Mouse (Mus musculus): ENCODE measurements at regions not wholly inside any gene's neighbourhood (a gene's known extent, or its start where the extent isn't known, plus 50 kb on each side); places are given as distances from the start of the nearest gene placed in this dataset.

DNA sequence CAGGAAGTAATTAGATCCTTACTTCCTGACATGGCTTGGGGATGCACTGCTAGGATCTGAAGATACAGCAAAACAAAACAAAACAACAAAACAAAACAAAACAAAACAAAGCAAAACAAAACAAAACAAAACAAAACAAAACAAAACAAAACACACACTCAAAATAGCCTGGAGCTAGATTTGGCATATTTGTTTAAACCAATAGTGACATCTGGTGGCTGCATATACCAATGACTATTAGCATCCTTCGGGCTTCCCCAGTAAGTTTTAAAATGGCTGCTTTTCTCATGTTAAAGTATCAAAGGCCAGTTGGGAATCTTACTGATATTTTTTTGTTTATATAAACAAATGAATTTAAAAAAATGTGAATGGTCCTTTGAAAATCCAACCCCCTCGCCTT lies 52.9 kb upstream of the Ica1 start:
- peak in 1 of 2 experiments; percentile 15 for DNase-seq

DNA sequence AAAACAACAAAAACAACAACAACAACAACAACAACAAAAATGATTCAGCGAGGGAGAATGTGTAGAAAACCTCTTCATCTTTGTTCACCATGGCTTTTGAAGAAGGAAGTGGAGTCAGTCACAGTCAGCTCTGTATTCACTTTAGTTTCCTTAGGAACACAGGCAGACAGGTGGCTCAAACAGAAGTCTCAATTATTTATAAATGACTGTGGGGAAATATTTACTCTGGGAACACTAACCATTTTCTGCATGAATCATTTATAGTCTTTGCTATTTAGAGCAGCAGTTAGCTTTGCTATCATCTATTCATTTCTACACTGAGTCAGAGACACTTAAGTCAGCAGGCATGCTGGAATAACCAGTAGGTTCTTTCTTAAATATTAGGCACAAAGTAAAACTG lies 54.6 kb upstream of the Ica1 start:
- no peak for DNase-seq

DNA sequence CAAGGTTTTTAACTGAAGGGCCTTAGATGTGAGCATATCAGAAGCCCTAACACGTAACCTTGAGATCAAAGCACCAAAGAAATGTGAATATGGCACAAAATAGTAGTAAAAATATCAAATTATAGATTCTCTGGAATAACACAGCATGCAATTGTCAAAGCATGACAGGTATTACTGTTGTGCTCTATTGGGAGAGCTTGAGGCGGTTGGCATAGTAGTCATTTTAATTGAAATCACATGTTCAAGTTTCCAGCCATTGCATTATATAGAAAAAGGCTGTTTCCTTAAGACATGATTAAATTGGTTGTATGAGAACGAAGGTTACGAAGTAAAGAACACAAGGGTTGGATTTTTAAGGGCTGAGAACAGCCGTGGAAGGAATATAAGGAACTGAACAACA lies 75.4 kb upstream of the Ica1 start:
- DNase-seq, result no peak

DNA sequence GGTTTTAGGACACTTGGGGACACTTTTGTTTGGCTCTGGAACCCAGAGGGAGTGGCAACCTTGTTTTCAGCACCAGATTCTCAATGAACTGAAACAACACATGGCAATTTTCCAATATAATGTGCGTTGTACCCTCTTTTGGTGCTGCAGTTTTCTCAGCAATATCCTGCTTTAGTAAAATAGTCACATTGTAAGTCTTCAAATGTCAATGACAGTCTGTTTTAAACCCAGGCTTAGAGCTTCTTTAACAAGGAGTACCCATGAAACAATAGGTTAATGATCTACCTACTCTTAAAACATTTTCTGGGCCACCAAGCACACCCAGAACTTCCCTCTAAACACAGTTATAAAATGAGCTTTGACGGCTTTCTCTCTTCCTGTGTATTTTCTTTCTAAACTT lies 82.3 kb upstream of the Ica1 start:
- no peak for DNase-seq

DNA sequence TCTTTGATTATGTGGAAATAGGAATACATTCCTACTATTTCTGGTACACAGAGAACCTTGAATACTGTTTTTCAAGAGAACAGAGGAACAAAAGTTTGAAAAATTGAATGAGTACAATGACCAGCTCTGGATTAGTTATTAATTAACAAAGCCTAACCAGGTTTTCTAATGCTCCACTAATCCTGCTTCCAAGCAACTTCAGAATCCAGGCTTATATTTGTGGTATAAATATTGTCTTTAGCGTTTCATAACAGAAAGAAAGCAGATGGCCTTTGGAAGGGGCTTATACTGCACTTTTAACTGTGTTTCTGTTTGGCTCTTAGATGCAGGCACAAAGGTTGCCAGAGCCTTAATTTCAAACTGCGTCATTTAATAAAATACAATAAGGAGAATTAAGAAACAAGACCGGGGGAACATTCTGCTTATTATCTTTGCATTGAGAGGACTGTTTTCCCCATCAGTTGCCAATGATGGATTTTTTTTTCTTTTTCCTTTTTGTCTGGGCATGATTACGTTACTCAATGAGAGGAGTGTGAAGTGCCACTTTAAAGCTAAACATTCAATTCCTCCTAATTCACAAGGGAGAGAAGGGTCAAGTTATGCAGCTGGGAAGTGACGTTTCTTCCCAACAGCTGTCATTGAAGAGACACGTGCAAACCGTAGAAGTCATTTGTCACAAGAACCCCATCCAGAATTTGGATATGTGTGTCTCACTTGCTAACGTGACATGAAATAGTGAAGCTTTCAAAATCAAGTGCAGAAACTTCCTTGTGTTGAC lies 84.2 kb upstream of the Nxph1 start:
- no peak for DNase-seq

DNA sequence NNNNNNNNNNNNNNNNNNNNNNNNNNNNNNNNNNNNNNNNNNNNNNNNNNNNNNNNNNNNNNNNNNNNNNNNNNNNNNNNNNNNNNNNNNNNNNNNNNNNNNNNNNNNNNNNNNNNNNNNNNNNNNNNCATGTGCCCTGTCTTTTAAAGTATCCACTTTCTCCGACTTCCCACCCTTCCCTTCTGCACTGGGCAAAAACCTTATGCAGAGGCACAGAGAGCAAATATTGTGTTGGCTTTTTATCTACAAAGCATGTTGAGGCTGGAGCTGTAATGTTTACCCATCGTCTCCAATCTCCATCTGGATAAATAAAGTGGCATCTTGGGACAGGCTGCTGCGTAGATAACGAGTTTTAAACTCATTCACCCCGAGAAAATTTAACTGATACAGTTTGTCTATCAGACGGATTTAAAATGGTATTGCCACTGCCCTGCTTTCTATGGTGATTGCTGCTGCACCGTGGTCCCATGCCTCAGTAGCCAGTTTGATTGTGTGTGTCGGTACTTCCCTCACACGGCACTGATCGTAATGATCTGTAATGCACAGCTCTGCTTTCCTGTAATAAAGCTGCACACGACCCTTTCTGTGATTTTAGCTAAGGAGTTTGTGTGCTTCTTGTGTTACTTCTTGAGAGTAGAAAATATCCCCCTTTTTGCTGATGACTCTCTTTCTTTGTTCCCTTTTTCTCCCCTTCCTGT lies 70.7 kb upstream of the Nxph1 start:
- DNase-seq, result no peak

DNA sequence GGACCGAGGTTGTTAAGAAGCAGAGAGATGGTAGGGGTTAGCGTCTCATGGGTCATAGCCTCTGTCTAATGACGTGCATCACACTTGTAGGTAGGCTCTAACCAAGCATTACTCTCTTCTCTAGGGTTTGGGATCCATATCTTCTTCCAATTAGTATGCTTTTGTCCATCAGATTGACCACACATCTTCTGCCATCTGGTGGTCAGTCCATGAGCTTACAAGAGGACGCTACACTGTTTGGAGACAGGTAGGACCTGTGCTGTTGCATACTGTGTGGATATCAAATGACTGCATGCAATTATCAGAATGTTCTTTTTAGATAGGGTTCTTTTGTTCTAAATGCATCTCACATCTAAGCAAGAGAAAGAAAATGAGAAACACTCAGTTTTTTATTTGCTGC lies 54.6 kb upstream of the Nxph1 start:
- DNase-seq, result no peak

DNA sequence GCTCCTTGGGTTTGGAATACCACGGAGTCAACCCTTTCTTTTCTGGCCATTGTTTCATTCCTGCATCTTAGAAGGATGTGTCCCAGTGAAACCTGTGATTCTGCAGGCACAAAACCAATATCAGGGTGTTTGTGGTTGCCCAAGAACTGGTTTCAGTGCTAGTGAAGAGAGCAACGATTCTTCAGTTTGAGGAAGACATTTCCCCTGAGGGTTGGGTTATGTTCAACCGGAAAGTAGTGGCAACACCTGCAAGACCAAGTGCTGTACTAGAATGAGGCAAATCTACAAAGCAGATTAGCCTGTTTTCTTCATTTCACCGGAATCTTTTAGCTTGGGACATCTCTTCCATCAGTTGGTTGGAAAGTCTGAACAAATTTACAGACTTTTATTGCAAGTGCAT lies 52.1 kb upstream of the Nxph1 start:
- no peak for DNase-seq

DNA sequence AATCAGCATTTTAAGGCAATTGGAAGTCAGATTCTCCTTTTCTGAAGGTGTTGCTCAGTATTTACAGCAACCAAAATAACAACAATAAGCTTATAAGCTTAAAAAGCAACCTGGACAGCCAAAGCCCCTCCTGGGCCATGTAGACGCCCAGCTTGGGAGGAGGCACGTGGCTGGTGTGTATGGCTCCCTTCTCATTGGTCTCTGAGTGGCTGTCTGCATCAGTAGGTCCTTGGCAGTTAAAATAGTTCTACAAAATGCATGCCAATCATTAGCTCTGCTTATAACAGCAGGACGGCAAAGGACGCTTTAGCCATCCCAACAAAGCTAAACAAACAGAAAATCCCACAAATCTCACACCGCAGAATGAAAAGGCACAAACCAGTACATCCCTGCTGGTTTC lies 51.4 kb upstream of the Nxph1 start:
- no peak for DNase-seq

DNA sequence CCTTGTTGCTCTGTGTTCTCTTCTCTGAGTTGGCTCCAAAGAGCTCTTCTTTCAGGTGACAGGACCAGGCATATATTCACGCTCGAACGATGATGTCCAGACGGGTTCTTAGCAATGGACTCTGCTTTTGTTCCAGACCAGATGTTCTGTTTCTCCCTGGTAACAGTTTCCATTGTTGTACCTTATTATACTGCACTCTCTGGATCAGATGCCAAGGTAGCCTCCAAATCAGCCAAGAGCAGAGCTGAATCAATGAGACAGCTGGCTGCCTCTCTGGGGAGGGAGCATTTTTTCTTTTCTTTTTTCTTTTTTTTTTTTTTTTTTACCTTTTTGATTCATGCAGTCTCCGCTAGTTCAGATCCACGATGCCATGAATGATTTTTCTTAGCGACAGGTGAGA lies 50.9 kb upstream of the Nxph1 start:
- DNase-seq, result no peak

DNA sequence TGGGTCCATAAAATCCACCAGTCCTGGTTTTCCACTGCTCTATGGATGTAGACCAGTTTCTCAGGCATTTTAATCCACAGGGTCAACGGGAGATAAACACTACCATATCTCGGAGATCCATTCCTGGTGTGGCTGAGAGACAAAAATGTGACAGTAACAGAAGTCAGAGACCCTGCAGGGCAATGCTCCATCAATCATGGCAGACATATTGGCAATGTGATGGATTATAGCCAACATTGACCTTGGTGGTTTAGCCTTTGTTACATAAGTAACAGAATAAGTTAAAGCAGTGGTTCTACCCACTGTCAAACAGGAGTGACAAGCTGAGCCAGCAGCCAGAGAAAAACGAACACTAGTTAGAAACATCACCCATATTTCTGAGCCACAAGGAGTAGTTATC lies 50.0 kb upstream of the Nxph1 start:
- DNase-seq, result no peak

Measured in cerebellum, postnatal 25 days (tissue).